Mouse (Mus musculus): Measurements from ENCODE around the gene Sec31b.

Sec31b gene

GRCm38 (mm10) chr19:44545321-44546041, at the start of gene Sec31b:
Gene Sec31b, minus strand, starts transcription at chr19:44545864.
- no peak for DNase-seq (ENCODE audit: low spot score)

GRCm38 (mm10) chr19:44594180-44594579, 48.5 kb upstream of the Sec31b start:
- no peak for DNase-seq (ENCODE audit: low spot score)

- no peak for DNase-seq (ENCODE audit: low spot score)
Measured at GRCm38 (mm10) chr19:44591638-44592037, 46.0 kb upstream of the Sec31b start.

GRCm38 (mm10) chr19:44590992-44591391, 45.3 kb upstream of the Sec31b start:
- no peak for DNase-seq (ENCODE audit: low spot score)

GRCm38 (mm10) chr19:44589591-44590223, 44.0 kb upstream of the Sec31b start:
- no peak for DNase-seq (ENCODE audit: low spot score)

GRCm38 (mm10) chr19:44588036-44588435, 42.4 kb upstream of the Sec31b start:
- no peak for DNase-seq (ENCODE audit: low spot score)

GRCm38 (mm10) chr19:44582638-44583309, 37.1 kb upstream of the Sec31b start:
- peak; percentile 95 for DNase-seq (ENCODE audit: low spot score)

GRCm38 (mm10) chr19:44582103-44582502, 36.4 kb upstream of the Sec31b start:
- no peak for DNase-seq (ENCODE audit: low spot score)

GRCm38 (mm10) chr19:44578038-44578437, 32.4 kb upstream of the Sec31b start:
- DNase-seq (ENCODE audit: low spot score): no peak

- no peak for DNase-seq (ENCODE audit: low spot score)
Measured at GRCm38 (mm10) chr19:44576275-44576674, 30.6 kb upstream of the Sec31b start.

- DNase-seq (ENCODE audit: low spot score): no peak
Measured at GRCm38 (mm10) chr19:44567763-44568162, 22.1 kb upstream of the Sec31b start.

GRCm38 (mm10) chr19:44564006-44564405, 18.3 kb upstream of the Sec31b start:
- no peak for DNase-seq (ENCODE audit: low spot score)

GRCm38 (mm10) chr19:44562652-44563206, 17.1 kb upstream of the Sec31b start, which contains the start of gene Hif1an:
Gene Hif1an, plus strand, starts transcription at chr19:44562850.
- DNase-seq (ENCODE audit: low spot score): peak; percentile 97

- DNase-seq (ENCODE audit: low spot score): peak; percentile 94
Measured at GRCm38 (mm10) chr19:44554861-44555590, 9.4 kb upstream of the Sec31b start, which contains the start of gene Ndufb8. Gene Ndufb8, minus strand, starts transcription at chr19:44555440.

- DNase-seq (ENCODE audit: low spot score): no peak
Measured at GRCm38 (mm10) chr19:44554490-44554860, 8.8 kb upstream of the Sec31b start.

- no peak for DNase-seq (ENCODE audit: low spot score)
Measured at GRCm38 (mm10) chr19:44553286-44553685, 7.6 kb upstream of the Sec31b start.

GRCm38 (mm10) chr19:44552731-44553130, 7.1 kb upstream of the Sec31b start, which contains the start of gene Gm20538:
Gene Gm20538, minus strand, starts transcription at chr19:44552831.
- no peak for DNase-seq (ENCODE audit: low spot score)

- DNase-seq (ENCODE audit: low spot score): peak; percentile 77
Measured at GRCm38 (mm10) chr19:44544775-44545174, 889 bp downstream of the Sec31b start.

GRCm38 (mm10) chr19:44544372-44544771, 1.3 kb downstream of the Sec31b start:
- no peak for DNase-seq (ENCODE audit: low spot score)

- no peak for DNase-seq (ENCODE audit: low spot score)
Measured at GRCm38 (mm10) chr19:44542694-44543178, 2.9 kb downstream of the Sec31b start.

GRCm38 (mm10) chr19:44537416-44537815, 8.2 kb downstream of the Sec31b start:
- DNase-seq (ENCODE audit: low spot score): no peak

GRCm38 (mm10) chr19:44535376-44535775, 10.3 kb downstream of the Sec31b start:
- DNase-seq (ENCODE audit: low spot score): no peak
